8 mouse cellular contexts compared by ENCODE assay signal in the genomic region with DNA sequence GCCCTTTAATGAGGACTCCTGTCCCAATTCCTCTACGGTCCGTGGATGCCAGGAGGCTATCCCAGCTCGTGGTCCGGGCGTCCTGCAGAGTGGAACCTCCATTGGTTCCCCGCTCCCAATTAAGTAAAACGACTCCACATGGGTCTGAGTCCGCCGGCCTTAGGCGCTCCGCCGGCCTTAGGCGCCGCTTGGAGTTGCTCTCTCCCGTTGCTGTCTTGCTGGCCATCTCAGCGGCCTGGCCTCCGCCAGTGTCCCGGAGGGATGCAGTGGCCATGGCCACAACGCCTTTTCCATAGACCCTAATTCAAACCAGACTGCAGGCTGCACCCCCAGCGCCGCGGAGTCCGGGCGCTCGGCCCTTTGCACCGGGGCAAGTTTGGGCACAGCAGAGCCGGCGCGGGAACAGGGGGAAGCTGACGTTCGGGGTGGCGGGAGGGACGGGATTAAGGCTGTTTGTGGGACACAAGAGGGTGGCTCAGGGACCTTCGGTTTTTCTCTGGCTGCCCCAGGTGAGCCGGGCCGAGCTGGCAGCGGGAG. TPM values are rescaled to one million over a fixed set of nuclear protein-coding genes. Genes with fewer than 3 reads are reported as not detected.
DNase-seq lines count a peak whose midpoint lies in the region; ATAC-seq and TF ChIP-seq lines count a peak whose summit lies in the region.

No protein-coding gene starts in this region.

- H3K27ac ChIP-seq in left cerebral cortex, adult 2 months = no peak overlapping the region
- H3K27ac ChIP-seq in bone marrow, adult 2 months (ENCODE audit: control insufficient read depth, insufficient read depth, low read depth, low read length, poor library complexity) = peak overlapping the region; percentile 27; the same call in 1 of the 2 replicates
- H3K27ac ChIP-seq in forebrain, embryonic 12.5 days = peak overlapping the region; percentile 80
- H3K27ac ChIP-seq in intestine, embryonic 14.5 days (ENCODE audit: low read depth) = peak overlapping the region; percentile 87
- H3K27ac ChIP-seq in midbrain, embryonic 13.5 days = peak overlapping the region; percentile 80

- no peaks in the 10 kb centered on the region for H3K27me3 ChIP-seq in forebrain, embryonic 12.5 days
- H3K27me3 ChIP-seq in intestine, embryonic 14.5 days (replicated peaks; ENCODE audit: control insufficient read depth, insufficient read depth, low read length) = no peaks in the 10 kb centered on the region
- H3K27me3 ChIP-seq in midbrain, embryonic 13.5 days = no peaks in the 10 kb centered on the region

- intact Hi-C loops in left cerebral cortex, adult 2 months (cut with DNase I) = loop anchor here (5.0 kb wide), 1 partner anchor 230 kb away; no protein-coding TSS in a partner anchor
- intact Hi-C loops in left cerebral cortex, postnatal 25 days (cut with DNase I) = loop anchor here (5.0 kb wide), 1 partner anchor 115 kb away; no protein-coding TSS in a partner anchor

- 1% methylated on average over 37 of the region's 37 CpGs for WGBS in bone marrow, adult 2 months
- under 1% methylated on average over 37 of the region's 37 CpGs for WGBS in forebrain, embryonic 12.5 days
- WGBS in intestine, embryonic 14.5 days = under 1% methylated on average over 37 of the region's 37 CpGs
- under 1% methylated on average over 37 of the region's 37 CpGs for WGBS in midbrain, embryonic 13.5 days

- peak; percentile 5; the same call in 1 of the 2 replicates for TF ChIP-seq POLR2A in bone marrow, adult 2 months (IDR thresholded peaks at IDR 0.05; ENCODE audit: borderline replicate concordance, control insufficient read depth, low read depth, low read length)

- H3K4me3 ChIP-seq in left cerebral cortex, adult 2 months = peak overlapping the region; percentile 55
- H3K4me3 ChIP-seq in bone marrow, adult 2 months (replicated peaks; ENCODE audit: control insufficient read depth, low read depth, low read length) = peak overlapping the region; percentile 64
- peak overlapping the region; percentile 74 for H3K4me3 ChIP-seq in forebrain, embryonic 12.5 days (replicated peaks)
- peak overlapping the region; percentile 95 for H3K4me3 ChIP-seq in intestine, embryonic 14.5 days (ENCODE audit: low read depth, low read length)
- peak overlapping the region; percentile 84 for H3K4me3 ChIP-seq in midbrain, embryonic 13.5 days (replicated peaks)

- H3K9me3 ChIP-seq in forebrain, embryonic 12.5 days = no peaks in the 10 kb centered on the region
- H3K9me3 ChIP-seq in intestine, embryonic 14.5 days (ENCODE audit: control insufficient read depth, low read length) = no peaks in the 10 kb centered on the region
- no peaks in the 10 kb centered on the region for H3K9me3 ChIP-seq in midbrain, embryonic 13.5 days

- DNase-seq in left cerebral cortex, adult 2 months (ENCODE audit: extremely low spot score in 1 of 2, low spot score in 2 of 2) = no peak
- DNase-seq in left cerebral cortex, postnatal 25 days (ENCODE audit: low spot score in 2 of 2) = no peak
- DNase-seq in intestine, embryonic 14.5 days (ENCODE audit: low spot score) = peak; percentile 89
- no peak for DNase-seq in yolk sac, embryonic 10.5 days (ENCODE audit: low spot score)
- DNase-seq in left cerebral cortex, adult 18-20 months (ENCODE audit: low spot score in 2 of 2) = no peak

- no peaks in the 10 kb centered on the region; the same call in none of the 2 replicates for H3K4me1 ChIP-seq in bone marrow, adult 2 months (ENCODE audit: control insufficient read depth, insufficient read depth, low read length)
- H3K4me1 ChIP-seq in forebrain, embryonic 12.5 days = peaks cover 14% of the 10 kb centered on the region
- H3K4me1 ChIP-seq in intestine, embryonic 14.5 days (replicated peaks; ENCODE audit: control insufficient read depth, insufficient read depth, low read length) = peaks cover 13% of the 10 kb centered on the region
- peaks cover 20% of the 10 kb centered on the region for H3K4me1 ChIP-seq in midbrain, embryonic 13.5 days (replicated peaks)

- no peak for TF ChIP-seq CTCF in left cerebral cortex, adult 2 months (IDR thresholded peaks at IDR 0.05)
- TF ChIP-seq CTCF in bone marrow, adult 2 months (IDR thresholded peaks at IDR 0.05; ENCODE audit: control insufficient read depth, insufficient read depth, low read length) = no peak

- H3K36me3 ChIP-seq in forebrain, embryonic 12.5 days (replicated peaks) = no peaks in the 10 kb centered on the region
- no peaks in the 10 kb centered on the region for H3K36me3 ChIP-seq in intestine, embryonic 14.5 days (ENCODE audit: control insufficient read depth, insufficient read depth, low read length)
- no peaks in the 10 kb centered on the region for H3K36me3 ChIP-seq in midbrain, embryonic 13.5 days

- ATAC-seq in forebrain, embryonic 12.5 days (ENCODE audit: low FRiP score) = no peak; the same call in 1 of the 2 replicates
- peak; percentile 14 for ATAC-seq in intestine, embryonic 14.5 days (replicated peaks; ENCODE audit: low FRiP score, low TSS enrichment, low read depth)
- peak; percentile 46 for ATAC-seq in midbrain, embryonic 13.5 days

- H3K4me2 ChIP-seq in forebrain, embryonic 12.5 days = peak overlapping the region; percentile 91
- H3K4me2 ChIP-seq in intestine, embryonic 14.5 days (ENCODE audit: low read length) = peak overlapping the region; percentile 55
- H3K4me2 ChIP-seq in midbrain, embryonic 13.5 days (replicated peaks) = peak overlapping the region; percentile 81

- peak overlapping the region; percentile 81 for H3K9ac ChIP-seq in forebrain, embryonic 12.5 days
- H3K9ac ChIP-seq in intestine, embryonic 14.5 days (ENCODE audit: low read length) = peak overlapping the region; percentile 91
- H3K9ac ChIP-seq in midbrain, embryonic 13.5 days (replicated peaks) = peak overlapping the region; percentile 84

RNA-seq across cellular contexts. Expression of gene Sdc1, which starts 0.8 kb away (rescaled TPM):
- 1 to 10 TPM; 1.5 to 1.7 TPM for total RNA-seq in left cerebral cortex, adult 2 months (2021)
- 1 to 10 TPM; 1.3 to 1.6 TPM for total RNA-seq in left cerebral cortex, postnatal 25 days (2021)
- polyA plus RNA-seq in bone marrow, adult 2 months (2011; ENCODE audit: insufficient read depth, insufficient read length, low replicate concordance, missing spikeins) = 3.4 and 13.1 TPM in 2 replicates
- 70.3 and 72.7 TPM in 2 replicates for polyA plus RNA-seq in forebrain, embryonic 12.5 days (2016; fragmentation: Nextera tagmentation; extraction: Ambion mirVana)
- 93.8 and 96.9 TPM in 2 replicates for polyA plus RNA-seq in intestine, embryonic 14.5 days (2014; fragmentation: Nextera tagmentation; extraction: Ambion mirVana)
- polyA plus RNA-seq in midbrain, embryonic 13.5 days (2015; fragmentation: Nextera tagmentation; extraction: Ambion mirVana) = 30.1 and 30.8 TPM in 2 replicates
- 1 to 10 TPM; 1.2 to 1.6 TPM for total RNA-seq in left cerebral cortex, adult 18-20 months (2021)
